Mouse (Mus musculus) thymus, postnatal 36 days (tissue): ENCODE data around the gene Rreb1.

Experiments used
- DNase-seq, 2 experiments: peaks; one replicate each; pipeline ENCODE4 v3.0.0; 2022; ENCODE audit warnings: mixed read lengths in 2 of 2

The Rreb1 gene

GRCm38 (mm10) chr13:37920727-37921126 lies 142.5 kb downstream of the Rreb1 start:
- DNase-seq, result no peak

- peak; percentile 53 to 76 for DNase-seq
These were observed 144.9 kb downstream of the Rreb1 start for GRCm38 (mm10) chr13:37923091-37923490.

- peak; percentile 27 to 45 for DNase-seq
These were observed 145.7 kb downstream of the Rreb1 start for GRCm38 (mm10) chr13:37923643-37924460.

DNA sequence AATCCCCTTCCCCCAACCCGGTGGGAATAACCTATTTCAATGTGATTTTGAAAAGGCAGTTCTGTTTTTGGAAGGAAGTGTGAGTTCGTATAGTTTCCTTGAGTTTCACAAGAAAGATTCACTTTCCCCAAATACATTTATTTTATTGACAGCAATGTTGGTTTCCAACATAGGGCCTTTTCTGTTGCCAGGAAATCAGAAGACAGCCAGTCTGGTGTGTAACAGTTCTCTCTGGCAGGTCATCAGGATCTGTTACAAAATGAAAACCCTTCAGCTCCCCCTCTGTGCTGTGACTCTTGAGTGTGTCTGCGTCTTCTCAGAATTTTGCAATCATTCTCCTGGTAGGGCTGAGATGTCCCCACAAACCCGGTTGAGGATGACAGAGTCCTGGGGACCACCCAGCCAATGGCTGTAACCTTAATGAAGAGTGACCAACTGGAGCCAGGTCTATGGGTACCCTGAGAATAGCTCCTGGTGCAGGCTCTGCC lies 146.3 kb downstream of the Rreb1 start:
- no peak for DNase-seq

DNA sequence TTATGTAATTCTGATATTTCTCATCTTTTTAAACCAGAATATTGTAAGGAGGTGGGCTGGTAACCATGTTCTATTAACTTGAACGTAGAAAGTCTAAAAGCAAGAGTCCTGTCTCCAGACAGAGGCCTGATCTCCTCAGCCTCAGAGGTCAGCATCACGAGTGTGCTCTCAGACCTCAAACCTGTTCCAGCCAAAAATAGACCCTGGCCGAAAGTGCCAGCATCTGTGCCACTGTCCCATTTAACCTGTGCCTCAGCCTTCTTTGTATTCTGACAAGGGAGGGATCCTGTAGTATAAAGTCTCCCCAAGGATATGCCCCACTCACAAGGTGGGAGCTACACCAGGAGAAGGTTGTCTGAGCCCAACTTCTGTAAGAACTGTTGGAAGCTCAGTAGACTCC lies 148.2 kb downstream of the Rreb1 start:
- DNase-seq, result no peak

GRCm38 (mm10) chr13:37929532-37929931 lies 151.3 kb downstream of the Rreb1 start:
- DNase-seq, result no peak

DNA sequence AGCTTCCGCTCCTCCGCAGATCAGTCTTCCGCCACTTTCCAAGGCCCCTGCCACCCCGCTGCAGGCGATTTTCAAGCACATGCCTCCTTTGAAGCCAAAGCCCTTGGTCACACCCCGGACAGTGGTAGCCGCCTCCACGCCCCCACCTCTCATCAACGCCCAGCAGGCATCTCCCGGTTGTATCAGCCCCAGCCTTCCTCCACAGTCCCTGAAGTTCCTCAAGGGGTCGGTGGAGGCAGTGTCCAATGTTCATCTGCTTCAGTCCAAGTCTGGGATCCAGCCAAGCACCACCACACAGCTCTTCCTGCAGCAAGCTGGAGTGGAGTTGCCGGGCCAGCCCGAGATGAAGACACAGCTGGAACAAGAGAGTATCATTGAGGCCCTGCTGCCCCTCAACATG lies 151.9 kb downstream of the Rreb1 start:
- no peak for DNase-seq

- no peak for DNase-seq
These were observed 152.4 kb downstream of the Rreb1 start for GRCm38 (mm10) chr13:37930621-37931020.

- no peak for DNase-seq
These were observed 153.2 kb downstream of the Rreb1 start for GRCm38 (mm10) chr13:37931210-37931922.

DNA sequence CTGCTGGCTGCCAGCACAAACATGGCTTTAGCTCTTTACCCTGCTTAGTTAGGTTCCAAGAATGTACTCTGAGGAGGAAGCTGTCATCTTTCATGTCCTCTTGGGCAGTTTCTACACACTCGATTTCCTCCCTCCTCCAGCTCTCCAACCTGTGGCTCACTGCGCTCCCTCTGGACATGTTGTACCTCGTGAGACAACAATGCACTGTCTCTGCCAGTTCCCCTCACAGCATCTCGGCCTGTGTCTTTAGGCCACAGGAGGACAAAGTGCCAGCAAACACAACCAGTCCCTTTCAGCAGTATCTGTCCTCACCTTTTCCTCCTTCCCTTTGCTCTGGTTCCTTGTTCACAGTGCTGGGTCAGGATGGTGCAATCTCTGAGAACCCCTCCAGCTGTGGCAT lies 155.9 kb downstream of the Rreb1 start:
- DNase-seq, result no peak

- no peak for DNase-seq
These were observed 156.7 kb downstream of the Rreb1 start for GRCm38 (mm10) chr13:37934920-37935319.

DNA sequence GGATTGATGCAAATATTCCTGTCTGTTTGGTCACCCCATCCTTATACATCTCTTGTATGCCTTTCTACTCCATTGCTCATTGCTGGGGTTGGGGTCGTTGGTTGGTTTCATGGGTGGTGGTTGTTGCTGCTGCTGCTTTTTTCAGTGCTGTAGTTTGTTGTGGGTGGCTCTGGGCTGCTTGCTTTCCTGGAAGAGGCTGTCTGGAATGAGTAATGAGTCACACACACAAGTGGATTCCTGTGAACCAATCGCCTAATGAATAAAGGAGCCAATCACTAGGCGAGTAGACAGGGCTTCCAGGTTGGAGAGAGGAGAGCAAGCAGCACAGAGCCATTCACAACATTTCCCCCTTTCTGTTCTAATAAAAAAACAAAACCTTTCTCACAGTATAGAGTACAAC lies 158.2 kb downstream of the Rreb1 start:
- no peak for DNase-seq

DNA sequence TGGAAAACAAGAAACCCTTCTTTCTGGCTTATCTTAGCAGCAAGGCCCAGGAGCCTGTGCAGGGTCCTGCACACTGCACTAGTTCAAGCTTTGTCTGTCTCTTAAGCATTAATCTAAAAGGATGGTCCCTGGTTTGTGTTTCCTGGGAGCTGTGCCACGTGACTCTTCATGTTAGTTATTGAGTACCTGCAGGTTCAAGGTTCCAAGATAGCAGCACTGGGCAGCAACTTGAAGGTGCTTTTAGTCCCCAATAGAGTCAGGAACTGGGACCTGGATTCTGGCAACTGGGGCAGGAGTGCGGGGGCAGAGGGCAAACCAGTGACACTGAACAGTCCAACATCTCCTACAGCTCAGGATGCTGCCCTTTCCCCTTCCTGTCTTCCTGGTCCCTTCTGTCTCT lies 162.0 kb downstream of the Rreb1 start:
- no peak for DNase-seq

- no peak for DNase-seq
These were observed 162.4 kb downstream of the Rreb1 start for GRCm38 (mm10) chr13:37940649-37941048.

- no peak for DNase-seq
These were observed 163.0 kb downstream of the Rreb1 start for GRCm38 (mm10) chr13:37941138-37941645.

- DNase-seq, result no peak
These were observed 164.0 kb downstream of the Rreb1 start for GRCm38 (mm10) chr13:37941950-37942886.

GRCm38 (mm10) chr13:37942887-37943331 lies 164.7 kb downstream of the Rreb1 start:
- DNase-seq, result no peak

DNA sequence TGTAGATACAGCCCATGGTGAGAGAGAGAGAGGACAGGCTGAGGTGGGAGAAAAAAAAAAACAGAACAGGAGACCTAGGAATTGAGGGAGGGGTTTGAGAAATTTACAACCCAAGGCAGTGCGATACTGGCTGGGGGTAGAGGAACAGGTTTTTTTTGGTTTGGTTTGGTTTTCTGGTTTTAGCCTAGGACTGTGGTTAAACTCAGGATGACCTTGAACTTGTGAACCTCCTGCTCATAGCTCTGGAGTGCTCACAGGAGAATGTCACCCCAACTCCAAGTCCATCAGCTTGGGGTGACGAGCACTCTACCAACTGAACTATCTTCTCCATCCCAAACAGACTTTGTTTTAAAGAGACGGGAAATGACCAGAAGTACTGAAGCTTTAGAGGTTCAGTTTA lies 165.3 kb downstream of the Rreb1 start:
- no peak for DNase-seq

- peak; percentile 36 to 46 for DNase-seq
These were observed 166.1 kb downstream of the Rreb1 start for GRCm38 (mm10) chr13:37944306-37944705.

DNA sequence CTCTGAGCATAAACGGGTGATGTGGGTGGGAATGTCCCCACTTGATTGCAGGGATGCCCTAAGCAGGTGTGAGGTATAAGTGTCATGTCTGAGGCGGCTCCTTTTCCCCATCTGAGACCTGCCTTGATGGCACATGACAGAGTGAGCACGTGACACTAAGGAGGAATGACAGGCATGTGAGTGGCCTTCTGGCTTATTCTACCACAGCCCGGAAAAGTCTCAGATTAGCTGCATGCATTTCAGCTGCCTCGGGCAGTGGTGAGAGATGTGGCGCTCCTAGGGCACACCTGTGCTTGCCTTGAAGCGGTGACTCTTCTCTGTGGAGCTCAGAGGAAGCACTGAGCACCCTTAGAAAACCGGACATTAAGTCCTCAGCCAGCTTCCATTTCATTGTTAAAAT lies 167.2 kb downstream of the Rreb1 start:
- DNase-seq, result no peak

- peak; percentile 77 to 83 for DNase-seq
These were observed 168.5 kb downstream of the Rreb1 start for GRCm38 (mm10) chr13:37946734-37947133.

DNA sequence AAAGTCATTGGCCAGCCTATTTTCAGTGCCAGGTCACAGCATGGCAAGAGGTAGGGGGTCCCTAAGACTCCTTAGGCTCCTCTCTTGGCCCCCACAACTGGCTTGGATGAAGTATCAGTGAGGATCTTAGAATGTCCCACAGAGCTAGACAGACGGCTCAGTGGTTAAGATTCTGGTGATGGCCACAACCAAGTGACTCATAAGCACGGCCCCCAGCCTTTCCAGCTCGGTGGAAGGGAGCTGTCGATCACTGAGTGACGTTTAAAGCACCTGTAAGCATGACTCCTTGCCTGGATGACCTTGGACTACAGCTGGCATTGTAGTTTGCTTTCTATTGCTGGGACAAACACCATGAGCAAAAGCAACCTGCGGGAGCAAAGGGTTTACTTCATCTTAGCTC lies 174.8 kb downstream of the Rreb1 start:
- DNase-seq, result no peak

DNA sequence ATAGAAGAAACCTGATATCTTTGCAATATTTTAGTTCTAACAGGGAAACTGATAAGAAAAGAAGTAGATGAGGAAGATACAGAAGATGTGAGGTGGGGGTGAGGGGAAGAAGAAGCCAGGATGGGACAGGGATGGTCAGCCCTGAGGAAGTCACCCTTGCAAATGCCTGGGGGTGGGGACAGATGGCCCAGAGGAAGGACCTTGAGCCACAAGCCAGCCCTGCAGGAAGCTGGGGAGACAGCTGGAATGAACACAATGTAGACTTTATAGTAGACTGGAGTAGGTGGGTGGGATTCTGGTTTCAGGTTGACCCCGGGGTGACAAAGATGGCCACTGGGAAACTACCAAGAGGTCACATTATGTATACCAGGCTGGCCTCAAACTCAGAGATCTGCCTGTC lies 176.1 kb downstream of the Rreb1 start:
- DNase-seq, result no peak
